Mouse (Mus musculus): ENCODE results near the gene Med13. TPM values are rescaled to one million over a fixed set of nuclear protein-coding genes. Genes with fewer than 3 reads are reported as not detected.

Med13 gene
- polyA plus RNA-seq, 1 experiment from 2014 or later: 12.7 TPM

Other genes with a start within 250 kb of the Med13 start
- 1.5 and 1.6 TPM in 2 replicates for gene Brip1, start 156.4 kb downstream of the Med13 start, polyA plus RNA-seq (2014; fragmentation: Nextera tagmentation; extraction: Ambion mirVana)
- 17.8 and 22.6 TPM in 2 replicates for gene Ints2, start 100.0 kb downstream of the Med13 start, polyA plus RNA-seq (2014; fragmentation: Nextera tagmentation; extraction: Ambion mirVana)
- gene Rnft1, start 127.1 kb upstream of the Med13 start, polyA plus RNA-seq (2014; fragmentation: Nextera tagmentation; extraction: Ambion mirVana): 15.7 and 17.6 TPM in 2 replicates
- gene Rps6kb1, start 187.2 kb upstream of the Med13 start, polyA plus RNA-seq (2014; fragmentation: Nextera tagmentation; extraction: Ambion mirVana): 45.1 and 51.9 TPM in 2 replicates
- gene Tubd1, start 187.4 kb upstream of the Med13 start, polyA plus RNA-seq (2014; fragmentation: Nextera tagmentation; extraction: Ambion mirVana): 5.8 and 6.1 TPM in 2 replicates